Mouse (Mus musculus): Measurements from ENCODE around the gene Btf3l4. TPM values are rescaled to one million over a fixed set of nuclear protein-coding genes. Genes with fewer than 3 reads are reported as not detected.
A peak's percentile ranks its signal among the peaks of the same experiment; 100 is the strongest.

Gene Btf3l4
- polyA plus RNA-seq, 2 experiments from 2014 or later, result 47.5 to 65.2 TPM

DNA sequence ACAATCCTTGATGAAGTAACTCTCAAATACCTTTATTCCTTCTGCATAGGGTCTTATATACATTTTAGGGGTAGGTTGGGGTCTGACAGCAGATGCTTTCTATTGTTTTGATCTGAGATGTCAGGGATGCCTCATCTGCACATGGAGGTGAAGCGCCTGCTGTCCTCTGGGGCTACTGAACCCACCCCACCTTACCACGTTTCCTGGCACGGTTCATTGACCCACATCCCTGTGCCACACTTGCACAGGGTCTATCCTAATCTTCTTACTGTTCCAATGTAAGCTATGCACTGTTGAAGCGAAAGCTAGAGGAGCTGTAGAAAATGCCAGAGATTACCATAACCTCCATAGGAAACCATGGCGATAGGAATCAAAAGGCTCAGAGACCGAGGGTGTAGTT lies 21.9 kb downstream of the Btf3l4 start:
- no peak for ATAC-seq

DNA sequence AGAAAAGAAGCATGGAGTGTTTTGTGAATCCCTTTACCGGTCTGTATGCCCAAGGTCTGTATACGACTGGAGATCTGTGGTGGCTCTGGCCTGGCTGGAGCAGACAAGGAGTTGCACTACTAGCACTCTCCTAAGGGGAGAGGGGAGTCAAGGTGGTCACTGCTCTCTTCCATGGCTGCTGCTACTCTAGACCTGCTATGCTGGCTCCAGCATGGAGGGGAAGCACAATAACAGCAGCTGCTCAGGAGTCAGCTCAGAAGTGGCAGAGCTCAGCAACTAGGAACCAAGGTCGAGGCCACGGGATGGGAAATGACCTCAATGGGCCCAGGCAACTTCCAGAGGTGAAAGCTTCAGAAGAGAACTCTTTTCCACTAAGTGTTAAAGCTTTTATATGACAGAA lies 22.3 kb downstream of the Btf3l4 start:
- no peak for ATAC-seq

DNA sequence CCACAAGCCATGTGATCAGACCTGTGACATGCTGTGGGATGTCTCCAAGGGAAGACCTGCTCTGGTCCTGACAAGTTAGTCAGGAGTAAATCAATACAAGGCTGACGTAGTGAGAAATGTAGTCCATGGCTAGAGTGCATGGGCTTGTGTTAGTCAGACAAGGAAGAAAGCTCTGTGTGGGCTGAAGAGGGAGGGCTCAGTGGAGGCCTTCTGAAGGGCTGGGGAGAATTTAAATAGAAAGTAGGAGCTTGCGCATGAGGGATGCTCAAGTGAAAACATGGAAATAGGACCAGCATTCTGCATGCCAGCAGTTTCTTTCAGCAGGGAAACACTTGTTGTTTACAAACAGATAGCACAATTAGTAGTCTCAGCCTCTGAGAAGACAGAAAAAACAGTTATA lies 29.9 kb downstream of the Btf3l4 start:
- no peak for ATAC-seq

- peak; percentile 72 for ATAC-seq
These were observed 35.2 kb downstream of the Btf3l4 start for GRCm38 (mm10) chr4:108798083-108798830.

GRCm38 (mm10) chr4:108796701-108797100 lies 36.7 kb downstream of the Btf3l4 start:
- no peak for ATAC-seq

DNA sequence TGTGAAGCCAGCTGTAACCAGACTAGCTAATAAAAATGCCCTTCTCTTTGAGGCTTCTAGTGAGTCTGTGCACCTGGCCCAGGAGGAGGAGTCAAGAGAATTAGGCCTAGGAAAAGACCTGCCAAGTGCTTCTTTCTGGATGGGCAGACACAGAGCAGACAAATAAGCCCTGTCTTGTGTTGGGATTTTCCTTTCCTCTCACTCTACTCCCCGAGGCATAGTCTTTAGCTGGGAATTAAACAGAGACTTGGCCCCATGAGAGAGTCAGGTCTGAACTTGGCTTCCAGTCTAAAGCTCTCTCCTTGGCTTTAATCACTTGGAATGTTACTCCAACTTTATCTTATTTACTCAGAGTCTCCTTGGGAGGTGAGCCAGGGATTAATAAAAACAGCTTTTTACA lies 39.5 kb downstream of the Btf3l4 start:
- no peak for ATAC-seq

DNA sequence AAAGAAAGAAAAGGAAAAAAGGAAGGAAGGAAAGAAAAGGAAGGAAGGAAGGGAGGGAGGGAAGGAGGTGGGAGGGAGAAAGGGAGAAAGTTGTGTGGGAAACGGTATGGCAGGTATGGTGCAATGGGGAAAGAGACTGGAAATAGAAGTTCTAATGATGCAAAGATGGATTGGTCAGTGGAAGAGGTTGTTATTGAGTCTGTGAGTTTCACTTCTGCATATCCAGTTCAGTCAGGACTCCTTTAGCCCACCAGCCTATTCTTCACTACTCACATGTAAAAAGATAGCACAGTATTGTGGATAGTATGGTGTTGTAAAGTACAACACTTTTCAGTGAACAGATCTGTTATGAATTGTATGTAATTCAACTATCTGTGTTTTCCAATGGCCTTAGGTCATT lies 42.9 kb downstream of the Btf3l4 start:
- no peak for ATAC-seq

DNA sequence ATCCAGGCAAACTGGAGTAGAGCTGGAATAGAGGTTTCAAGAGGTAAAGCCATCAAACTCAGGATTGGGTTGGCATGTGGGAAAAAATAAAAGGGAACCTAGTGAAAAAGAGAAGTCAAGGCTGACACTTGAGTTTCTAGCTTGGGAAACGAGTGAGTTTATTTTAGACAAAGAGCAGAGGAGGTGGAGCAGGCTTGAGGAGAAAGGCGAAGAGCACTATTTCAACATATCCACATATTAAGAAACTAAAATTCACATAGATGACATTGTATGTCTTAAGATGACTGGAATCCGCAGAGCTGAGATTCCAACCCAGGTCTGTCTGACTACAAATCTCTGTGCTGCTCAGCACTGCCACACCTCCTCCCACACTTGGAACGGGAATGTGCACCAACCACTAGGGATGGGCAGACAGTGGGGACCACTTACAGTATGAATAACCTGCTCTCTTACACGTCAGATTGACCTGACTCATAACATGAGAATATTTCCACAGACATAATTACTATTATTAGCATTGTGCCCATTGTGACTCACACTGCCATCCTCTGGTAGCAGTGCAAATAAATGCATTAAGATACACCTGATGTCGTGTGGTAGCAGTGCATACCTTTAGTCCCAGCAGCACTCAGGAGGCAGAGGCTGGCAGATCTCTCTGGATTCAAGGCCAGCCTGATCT lies 44.0 kb downstream of the Btf3l4 start:
- no peak for ATAC-seq

DNA sequence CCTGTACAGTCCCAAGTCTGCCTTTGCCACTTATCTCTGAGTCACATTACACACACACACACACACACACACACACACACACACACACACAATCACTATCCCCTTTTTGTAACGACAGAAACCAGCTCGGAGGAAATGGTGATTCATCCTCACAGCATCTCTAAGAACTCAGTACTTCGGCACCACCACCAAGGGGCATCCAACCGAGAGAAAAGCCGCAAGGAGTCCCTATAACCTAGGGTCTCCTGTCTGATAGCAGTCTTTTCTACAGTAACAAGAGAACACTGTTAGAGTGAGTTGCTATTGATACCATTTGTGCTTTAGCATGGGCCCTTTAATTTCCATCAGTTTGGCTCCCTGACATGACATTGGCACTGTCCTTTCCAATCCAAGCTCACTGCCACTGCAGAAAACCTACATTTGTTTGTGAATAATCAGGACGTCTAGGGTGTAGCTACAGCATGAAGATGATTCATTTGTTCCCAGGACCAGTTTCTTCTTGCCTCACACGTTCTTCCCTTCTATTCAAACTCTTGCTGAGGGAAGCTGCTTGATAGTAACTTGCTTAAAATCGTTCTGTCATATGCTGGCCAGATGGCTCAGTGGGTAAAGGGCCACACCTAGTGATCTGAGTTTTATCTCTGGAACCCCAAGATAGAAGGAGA lies 50.9 kb downstream of the Btf3l4 start:
- no peak for ATAC-seq

DNA sequence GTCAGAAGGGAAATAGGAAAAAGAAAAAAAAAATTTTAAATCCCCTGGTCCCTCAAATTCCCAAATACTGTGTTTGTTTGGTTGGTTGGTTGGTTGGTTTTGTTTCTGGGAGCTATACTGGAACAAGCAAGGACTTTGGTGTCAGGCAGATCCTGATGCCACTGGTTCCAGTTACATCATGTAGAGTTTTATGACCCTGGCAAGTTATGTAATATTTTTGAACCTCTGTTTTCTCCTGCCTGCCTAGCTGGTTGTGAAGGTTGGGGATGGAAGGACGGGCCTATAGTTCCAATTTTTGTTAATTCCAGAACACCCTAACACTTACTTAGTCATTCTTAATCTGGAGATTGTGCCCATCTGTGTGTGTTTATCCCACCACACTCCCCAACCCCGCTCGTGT lies 51.8 kb downstream of the Btf3l4 start:
- no peak for ATAC-seq

DNA sequence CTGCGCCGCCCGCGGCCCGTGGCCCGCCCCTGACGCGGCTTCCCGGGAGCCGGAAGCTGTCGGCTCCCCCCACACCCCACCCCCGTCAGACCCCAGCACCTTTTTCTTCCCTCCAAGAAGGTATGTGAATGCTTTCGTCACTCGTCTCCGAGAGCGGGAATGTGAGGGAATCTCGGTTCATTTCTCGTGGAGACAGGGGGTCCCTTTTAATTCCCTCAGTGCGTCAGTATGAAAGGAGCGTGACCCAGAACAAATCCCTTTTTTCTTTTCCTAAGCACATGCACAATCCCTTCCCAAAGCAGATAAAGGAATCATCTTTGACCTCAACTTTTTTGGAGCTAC lies 52.6 kb downstream of the Btf3l4 start:
- no peak for ATAC-seq

GRCm38 (mm10) chr4:108780057-108780863 lies 53.2 kb downstream of the Btf3l4 start, which contains the start of gene Zfyve9:
Zfyve9 (minus strand) TSS chr4:108780798.
- ATAC-seq, result peak; percentile 80

GRCm38 (mm10) chr4:108779763-108780056 lies 53.7 kb downstream of the Btf3l4 start:
- ATAC-seq, result no peak

- no peak for ATAC-seq
These were observed 64.9 kb downstream of the Btf3l4 start for GRCm38 (mm10) chr4:108768527-108768926.

Other genes starting within 250 kb of the Btf3l4 start
- 10 to 100 TPM; 31.4 to 62.3 TPM for gene Cc2d1b, start 213.7 kb downstream of the Btf3l4 start, polyA plus RNA-seq (2017; shearing (Covaris generic))
- not detected for gene 3110021N24Rik, start 114.0 kb downstream of the Btf3l4 start, polyA plus RNA-seq (2017; shearing (Covaris generic))
- 1 to 10 TPM in 1 of 2 experiments, under 1 TPM in 1; 0.87 to 1.6 TPM for gene Zfyve9, start 52.8 kb downstream of the Btf3l4 start, polyA plus RNA-seq (2017; shearing (Covaris generic))
- 10 to 100 TPM; 58.1 to 68.8 TPM for gene Txndc12, start 987 bp upstream of the Btf3l4 start, polyA plus RNA-seq (2017; shearing (Covaris generic))
- 10 to 100 TPM in 1 of 2 experiments, 1 to 10 TPM in 1; 8.1 to 13.5 TPM for gene Kti12, start 14.2 kb upstream of the Btf3l4 start, polyA plus RNA-seq (2017; shearing (Covaris generic))
- not detected for gene A730015C16Rik, start 15.0 kb upstream of the Btf3l4 start, polyA plus RNA-seq (2017; shearing (Covaris generic))
- gene Rab3b, start 45.4 kb upstream of the Btf3l4 start, polyA plus RNA-seq (2017; shearing (Covaris generic)), result not detected
- gene Nrd1, start 167.0 kb upstream of the Btf3l4 start, polyA plus RNA-seq (2017; shearing (Covaris generic)), result 10 to 100 TPM; 63.9 to 98.2 TPM

Data from CD4-positive, CD25-positive, alpha-beta regulatory T cell, adult 4 months (primary cell).